Mouse (Mus musculus): ENCODE results near the gene Furin.

Gene Furin
- long read RNA-seq, experiment 1, partial matches to known transcripts, result 1 of 5 reads
- long read RNA-seq, experiment 1, other reads (novel, unspliced or antisense), result 4 of 5 reads
- long read RNA-seq, experiment 2, full-length matches to known transcripts, result 1 of 13 reads
- long read RNA-seq, experiment 2, partial matches to known transcripts, result 1 of 13 reads
- long read RNA-seq, experiment 2, other reads (novel, unspliced or antisense), result 11 of 13 reads

DNA sequence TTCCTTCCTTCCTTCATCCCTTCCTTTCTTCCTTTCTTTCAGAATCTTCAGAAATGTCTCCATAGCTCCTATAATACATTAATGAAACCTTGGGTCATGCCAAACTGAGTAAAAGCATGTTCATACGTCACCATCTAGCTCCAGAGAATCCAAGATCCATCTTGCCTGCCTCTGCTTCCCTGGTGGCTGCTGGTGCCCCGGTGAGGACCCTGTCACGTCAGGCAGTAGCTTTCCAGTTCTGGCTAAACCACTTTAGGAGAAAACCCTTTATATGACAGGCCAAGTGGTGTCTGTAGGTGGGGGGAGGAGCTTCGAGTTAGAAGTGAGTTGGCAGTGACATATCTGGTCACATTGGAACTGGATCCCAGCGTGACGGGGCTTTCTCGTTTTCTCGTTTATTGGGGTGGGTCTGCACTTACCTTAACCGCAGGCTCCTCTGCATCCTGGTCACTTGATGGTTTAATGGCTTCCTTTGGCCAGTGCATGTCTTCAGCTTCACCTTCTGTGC lies at the start of gene Furin:
TSS of gene Furin (minus strand) at position 249 of the 508 bp plus-strand sequence.
- intact Hi-C loops (cut with DNase I), result no loop called here

DNA sequence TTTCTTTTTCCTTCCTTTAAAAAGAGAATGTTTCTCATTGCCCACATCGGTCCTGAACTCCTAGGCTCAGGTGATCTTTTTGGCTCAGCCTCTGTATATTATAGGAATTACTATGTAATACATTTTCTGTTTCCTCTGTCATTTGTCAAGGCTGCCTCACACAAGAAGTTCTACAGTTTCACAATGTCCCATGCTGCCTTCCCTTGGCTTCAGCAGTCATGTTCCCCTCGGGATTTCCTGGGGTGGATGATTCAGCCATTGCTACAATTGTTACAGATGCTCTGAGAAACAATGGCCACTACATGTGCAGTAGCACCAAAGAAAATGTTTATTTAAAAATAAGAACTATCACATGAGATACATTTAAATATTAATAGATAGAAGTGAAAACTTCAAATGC lies 49.5 kb upstream of the Furin start:
- intact Hi-C loops (cut with DNase I), result no loop called here

DNA sequence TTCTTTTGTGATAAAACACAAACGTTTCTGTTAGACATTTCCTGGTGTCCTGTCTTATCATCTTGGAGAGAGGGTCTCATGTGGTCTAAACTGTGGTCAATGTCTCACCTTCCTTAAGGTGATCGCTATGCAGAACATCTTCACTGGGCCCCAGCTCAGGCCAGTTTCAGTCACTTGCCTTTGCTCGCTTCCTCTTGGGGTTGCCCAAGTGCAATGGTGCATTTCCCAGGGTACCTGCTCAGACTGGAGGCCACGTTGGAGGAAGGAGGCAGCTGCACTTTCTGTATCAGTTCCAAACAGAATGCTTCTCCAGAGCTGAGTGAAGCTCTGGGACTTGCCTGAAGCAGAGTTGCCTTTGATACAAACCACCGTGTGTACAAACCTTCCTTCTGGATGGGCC lies 48.8 kb upstream of the Furin start:
- intact Hi-C loops (cut with DNase I), result no loop called here

DNA sequence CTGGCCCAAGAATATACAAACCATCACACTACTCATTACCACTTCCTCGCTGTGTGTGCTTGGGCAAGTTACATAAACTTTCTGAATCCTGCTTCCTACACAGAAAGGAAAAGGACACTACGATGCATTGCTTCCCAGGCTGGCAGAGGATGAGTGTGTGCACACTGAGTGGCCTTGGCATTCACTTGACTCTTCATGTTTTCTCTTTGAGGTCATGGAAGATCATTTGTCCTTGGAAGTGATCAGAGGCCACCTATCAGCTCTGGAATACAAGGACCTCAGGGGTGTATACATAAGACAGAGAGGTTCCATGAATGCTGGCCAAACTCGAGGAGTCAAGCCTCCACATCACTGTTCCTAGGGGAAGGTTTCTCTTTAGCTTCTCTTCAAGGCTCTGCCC lies 47.9 kb upstream of the Furin start:
- intact Hi-C loops (cut with DNase I), result no loop called here

DNA sequence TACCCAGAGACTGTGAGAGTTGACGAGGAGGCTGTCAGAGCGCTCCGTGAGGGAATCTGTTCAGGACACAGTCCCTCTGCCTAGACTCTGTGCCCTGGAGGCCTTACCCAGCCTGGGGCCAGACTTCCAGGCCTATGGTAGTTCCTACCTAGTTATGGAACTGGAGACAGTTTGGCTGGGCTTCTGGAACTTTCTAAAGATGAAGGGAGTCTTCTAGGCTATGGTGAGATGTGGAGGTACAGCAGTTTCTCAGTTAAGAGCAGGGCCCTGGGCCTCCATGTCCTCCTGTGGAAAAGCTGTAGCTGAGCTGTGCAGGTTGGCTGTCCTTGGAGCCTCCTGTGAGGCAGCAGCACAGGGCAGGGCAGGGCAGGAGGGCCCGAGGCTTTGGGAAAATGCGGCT lies 47.0 kb upstream of the Furin start:
- intact Hi-C loops (cut with DNase I), result no loop called here

DNA sequence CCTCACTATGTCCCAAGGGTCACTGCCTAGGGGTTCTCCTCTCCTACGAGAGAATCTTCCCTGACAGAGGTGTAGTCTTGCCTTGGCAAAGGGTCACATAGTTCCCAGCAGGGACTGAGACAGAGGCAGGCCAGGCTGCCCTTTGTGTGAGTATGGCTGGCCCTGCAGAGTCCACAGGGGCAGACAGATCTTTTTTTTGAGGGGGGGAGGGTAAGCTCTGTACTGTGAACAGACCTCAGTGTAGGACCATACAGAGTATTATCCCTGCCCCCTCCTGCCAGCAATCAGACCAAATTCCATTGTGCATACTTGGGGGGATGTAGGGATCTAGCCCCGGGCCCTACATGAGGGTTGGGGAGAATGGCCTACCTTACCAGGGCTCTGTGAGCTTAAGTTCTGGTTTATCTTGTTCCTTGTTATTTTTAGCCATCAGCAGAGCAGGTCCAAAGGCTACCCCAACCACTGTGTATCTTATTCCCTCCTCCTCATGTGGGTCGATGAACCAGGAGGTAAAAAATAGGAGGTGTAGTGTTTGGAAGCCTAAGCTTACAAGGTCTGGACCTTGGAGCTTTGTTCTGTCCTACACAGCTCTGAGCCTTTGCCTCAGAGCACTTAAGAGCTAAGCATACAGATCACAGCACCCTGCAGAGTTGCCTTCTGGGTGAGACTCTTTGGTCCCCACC lies 46.5 kb upstream of the Furin start:
- intact Hi-C loops (cut with DNase I), result no loop called here

DNA sequence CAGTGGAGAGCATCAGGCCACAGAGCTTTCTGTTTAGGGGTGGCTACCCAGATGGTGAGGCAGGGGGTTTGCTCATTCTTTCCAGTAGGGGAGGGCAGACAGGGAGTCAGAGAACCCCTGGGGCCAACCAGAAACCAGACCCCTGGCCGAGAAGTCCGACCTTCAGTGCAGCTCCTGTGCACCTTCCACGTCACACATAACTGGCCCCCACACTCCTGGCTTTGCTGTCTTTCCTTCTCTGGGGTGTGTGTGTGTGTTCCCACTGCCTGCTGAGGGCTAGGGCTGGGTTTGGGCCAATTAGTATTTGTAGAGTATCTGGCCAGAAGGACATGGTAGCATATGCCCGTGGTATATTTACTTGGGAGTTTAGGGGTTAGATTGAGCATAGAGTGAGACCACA lies 45.1 kb upstream of the Furin start:
- intact Hi-C loops (cut with DNase I), result no loop called here

DNA sequence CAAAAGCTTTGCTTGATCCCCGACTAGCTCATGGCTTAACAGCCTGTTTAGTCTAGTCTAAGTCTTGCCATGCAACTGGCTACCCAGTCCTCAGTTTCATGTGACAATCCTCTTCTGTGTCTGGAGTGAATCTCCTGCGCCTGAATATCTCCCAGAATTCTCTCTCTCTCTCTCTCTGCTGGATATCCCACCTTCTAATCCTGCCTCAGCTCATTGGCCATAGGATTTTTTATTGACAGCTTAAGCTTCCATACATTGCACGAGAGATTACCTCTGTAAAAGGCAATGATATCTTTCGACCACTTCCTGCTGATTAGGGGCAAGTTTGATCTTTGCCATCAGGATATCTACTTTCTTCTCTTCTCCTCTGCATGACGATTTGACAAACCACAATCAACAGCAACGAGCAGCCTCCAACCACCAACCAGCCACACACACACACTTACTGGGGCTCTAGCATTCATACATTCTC lies 44.4 kb upstream of the Furin start:
- intact Hi-C loops (cut with DNase I), result no loop called here

DNA sequence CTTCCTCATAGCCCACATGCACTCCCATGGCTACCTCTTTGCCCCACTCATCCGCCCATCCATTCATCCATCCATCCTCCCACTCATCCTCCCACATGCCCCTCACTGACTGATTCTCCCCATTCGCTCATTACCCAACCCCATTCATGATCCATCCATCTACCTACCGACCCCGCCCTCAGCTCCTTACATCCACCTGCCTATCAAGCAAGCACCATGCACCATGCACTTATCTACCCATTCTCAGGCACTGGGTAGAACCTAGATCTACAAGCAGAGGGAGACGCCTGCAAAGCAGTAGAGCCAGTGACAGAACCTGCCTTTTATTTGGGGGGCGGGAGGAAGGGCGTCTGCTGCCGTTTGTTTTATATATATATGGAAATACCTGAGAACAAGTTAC lies 42.1 kb upstream of the Furin start:
- intact Hi-C loops (cut with DNase I), result no loop called here

DNA sequence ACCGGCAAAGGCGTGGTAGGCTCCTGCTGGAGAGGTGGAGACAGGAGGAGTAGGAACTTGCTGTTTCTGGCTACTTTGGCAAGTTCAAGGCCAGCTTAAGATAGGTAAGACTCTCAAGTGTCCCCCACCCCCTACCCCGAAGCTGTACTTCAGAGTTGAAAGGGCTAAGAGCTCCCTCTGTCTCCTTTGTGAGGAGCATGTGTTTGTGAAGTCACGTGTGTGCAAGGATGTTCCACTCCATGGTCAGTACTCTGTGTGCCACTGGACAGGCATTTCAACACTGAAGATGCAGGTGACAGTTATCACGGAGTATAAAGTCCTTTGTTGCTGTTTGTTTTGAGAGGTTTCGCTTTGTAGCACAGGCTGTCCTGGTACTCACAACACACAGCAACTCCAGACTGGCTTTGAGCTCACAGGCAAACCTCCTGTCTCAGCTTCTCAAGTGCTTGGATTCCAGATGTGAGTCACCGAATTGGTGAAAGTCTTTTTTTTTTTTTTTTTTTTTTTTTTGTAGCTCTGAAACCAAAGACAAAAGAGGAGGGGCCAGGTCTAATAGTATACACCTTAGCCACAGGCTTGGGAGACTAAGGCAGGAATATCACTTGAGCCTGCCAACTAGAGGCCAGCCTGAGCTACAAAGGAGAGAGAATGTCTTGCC lies 41.1 kb upstream of the Furin start:
- intact Hi-C loops (cut with DNase I), result no loop called here

DNA sequence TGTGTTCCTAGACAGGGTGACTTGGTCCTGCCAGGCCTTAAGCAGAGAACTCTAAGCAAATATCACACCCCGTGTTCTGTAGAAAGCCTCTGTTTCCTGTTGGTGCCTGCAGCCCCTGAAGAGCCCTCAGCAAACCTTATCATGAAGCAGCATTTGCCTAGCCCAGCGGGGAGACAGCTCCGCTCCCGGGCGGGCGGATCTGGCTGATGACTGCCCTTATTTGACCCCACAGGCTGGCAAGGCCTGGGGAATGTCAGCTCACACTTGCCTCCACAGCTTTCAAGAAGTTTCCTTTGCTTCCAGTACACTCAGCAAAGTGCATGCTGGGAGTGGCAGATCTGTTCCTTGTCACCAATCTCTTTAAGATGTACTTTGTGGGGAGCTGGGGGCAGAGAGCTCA lies 40.3 kb upstream of the Furin start:
- intact Hi-C loops (cut with DNase I), result no loop called here

DNA sequence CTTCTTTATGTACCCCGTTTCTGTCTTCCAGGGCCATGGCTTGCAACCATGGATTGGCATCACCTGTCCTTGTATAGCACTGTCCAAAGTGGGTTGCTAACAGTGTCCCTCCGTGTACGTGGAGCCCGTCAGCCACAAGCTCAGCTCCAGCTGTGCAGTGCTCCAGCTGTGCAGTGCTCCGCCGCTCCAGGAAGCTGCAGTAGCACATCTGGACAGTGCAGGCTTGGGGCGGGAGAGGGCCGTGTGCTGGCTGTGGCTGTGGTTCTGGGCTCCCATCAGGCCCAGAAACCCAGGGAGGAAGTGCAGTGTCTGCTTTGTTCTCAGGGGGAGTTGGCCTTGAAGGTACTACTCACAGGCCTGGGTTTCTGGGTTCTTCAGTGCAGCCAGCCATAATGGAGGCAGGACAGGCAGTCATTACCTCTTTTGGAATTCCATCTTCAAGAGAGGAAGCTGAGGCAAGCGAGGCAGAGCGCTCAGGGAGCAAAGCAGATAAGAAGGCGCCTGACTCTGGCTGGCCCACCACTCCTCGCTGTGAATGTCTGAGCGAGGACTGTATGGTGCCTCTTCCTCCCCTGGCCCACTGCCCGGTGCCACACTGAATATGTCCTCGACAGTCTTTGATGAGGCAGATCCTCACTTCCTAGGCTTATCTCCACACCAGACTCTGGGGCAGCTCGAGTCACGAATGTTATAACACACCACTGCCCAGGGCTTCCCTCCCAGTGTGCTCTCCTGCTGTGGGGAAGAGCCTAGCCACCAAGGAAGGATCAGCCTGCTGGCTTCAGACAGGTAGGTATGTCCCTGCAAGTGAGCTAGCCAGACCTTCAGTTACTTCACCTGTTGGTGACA lies 39.4 kb upstream of the Furin start:
- intact Hi-C loops (cut with DNase I), result no loop called here

DNA sequence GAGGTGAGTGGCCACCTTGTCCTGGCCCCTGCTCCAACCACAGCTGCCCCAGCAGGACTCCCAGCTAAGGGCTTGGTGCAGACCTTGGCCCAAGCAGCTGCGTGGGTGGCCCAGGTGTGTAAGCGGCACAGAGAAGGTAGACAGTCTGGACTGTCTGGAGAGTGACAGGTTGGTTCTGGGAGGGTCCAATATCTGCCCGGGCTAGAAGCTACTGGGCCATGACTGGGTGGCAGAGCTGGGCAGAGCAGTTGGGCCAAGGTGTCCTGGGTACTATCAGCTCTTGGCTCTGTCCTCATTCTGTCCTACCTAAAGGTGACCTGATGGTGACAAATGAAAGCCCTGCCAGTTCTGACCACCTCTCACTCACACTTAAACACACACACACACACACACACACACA lies 37.9 kb upstream of the Furin start:
- intact Hi-C loops (cut with DNase I), result no loop called here

DNA sequence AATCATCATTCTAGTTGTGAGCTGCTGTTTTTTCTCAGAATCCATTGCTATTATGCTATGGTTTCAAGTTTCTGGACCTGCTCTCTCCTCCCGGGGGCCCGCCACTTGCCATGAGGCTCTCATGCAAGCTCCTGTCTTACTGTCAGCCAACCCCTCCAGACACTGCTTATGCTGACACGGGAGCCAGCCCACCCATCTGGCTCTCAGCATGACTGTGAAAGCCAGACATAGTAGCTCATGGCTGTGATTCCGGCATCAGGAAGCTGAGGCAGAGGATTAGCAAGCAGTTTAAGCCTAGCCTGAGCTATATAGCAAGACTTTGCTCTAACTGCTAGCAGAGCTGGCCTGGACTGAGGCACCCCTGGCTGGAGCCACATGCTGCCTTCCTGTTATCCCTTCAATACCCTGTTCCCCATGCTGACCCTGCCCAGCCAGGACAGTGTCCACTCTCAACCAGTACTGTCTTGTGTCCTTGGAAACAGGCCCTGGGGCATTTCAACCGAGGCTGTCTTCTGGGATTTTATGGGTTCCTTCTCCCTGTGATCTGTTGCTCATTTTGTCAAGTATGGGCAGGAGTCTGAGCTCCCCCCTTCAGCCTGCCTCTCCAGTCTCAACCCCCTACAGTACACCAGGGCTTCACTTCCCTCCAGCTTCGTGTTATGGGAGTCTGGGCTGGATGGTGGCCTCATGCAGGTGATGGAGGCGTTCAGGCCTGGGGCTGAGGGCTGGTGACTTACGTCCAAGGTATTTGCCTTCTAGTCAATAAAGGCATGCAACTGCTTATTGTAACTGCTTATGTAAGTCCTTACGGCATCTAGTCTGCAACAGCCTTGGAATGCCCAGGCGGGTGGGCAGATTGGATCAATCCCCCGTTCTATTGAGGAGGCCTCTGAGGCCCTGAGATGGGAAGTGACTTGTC lies 37.0 kb upstream of the Furin start:
- intact Hi-C loops (cut with DNase I), result no loop called here

DNA sequence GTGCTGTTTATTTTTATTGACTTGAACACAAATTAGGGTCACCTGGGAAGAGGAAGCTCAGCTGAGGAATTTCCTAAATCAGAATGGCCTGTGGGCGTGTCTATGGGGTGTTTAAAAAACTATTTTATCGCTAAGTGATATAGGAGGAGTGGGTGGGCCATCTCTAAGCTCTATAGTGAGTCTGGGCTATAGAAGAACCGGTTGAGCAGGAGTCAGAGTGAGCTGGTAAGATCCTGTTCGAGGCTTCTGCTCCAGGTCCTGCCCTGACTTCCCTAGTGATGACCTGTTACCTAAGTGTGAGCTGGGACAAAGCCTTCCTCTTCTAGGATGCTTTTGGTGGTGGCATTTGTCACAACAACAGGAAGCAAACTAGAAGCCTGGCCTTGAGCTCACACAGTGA lies 35.4 kb upstream of the Furin start:
- intact Hi-C loops (cut with DNase I), result no loop called here

DNA sequence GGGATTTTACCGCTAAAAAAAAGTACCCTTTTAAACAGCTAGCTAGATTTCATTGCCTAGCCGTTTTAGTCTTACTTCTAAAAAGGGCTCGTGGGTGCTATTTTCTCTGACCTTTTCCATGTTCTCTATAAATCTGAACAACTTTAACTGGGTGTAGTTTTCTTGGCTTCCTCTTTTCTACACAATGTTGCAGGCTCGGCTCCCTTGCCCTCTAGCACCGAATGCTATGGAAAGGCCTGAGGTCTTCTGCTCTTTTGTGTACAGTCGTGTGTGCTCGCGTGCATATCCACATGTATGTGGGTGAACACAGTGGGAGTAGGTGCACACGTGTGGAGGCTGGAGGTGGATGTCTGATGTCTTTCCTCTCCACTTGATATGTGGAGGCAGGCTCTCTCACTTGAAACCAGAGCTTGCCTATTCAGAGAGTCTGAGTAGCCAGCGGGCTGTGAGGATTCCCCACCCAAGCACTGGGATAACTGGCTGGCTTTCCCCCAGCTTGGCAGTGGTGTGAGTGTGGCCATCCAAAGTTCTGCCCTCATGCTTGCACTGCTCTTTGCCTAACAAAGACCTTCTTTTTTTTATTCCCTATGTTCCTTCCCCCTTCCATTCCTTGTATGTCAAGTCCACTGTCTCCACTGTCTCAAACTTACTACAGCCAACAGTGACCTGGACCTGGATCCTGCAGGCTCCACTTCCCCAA lies 34.7 kb upstream of the Furin start:
- intact Hi-C loops (cut with DNase I), result no loop called here

DNA sequence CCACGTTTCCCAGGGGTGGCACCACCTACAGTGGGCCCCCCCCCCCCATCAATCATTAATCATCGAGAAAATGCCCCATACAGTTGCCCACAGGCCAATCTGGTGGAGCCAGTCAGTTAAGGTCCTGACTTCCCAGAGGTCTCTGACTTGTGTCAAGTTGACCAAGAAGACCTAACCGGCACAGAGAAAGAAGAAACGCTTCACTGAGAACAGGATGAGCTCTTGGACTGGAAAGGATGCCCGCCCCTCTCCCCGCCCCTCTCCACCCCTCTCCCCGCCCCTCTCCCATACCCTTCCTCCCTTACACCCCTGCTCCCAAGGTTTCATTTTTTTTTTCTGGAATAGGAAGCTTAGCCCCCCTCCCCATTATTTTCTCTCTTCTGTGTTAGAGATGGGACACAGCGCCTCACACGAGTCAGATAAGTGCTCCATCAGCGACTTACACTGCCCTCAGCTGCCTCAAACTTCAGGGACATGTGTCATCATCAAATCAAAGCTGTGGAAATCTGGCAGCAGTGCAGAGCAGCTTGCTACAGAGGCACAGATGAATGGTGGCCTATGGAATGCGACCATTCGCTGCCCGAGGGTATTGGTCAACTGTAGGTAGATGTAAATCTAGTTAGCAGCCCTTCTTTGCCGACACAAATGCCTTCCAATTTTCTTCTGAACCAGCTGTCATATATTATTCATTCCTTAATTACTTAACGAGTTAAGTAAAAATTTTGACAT lies 34.0 kb upstream of the Furin start:
- intact Hi-C loops (cut with DNase I), result no loop called here

DNA sequence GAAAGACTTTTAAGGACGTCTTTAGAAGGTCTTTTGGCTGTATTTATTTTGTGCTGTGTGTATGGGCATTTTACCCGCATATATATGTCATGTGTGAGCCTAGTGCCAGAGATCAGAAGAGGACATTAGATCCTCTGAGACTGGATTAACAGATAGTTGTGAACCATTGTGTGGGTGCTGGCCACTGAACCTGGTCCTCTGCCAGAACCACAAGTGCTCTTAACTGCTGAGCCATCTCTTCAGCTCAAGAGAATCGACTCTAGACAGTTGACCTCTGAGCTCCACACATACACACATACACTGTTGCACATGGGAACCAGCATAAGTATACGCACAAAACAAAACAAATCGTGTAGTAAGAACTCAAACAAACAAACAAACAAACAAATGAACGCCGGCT lies 31.3 kb upstream of the Furin start:
- intact Hi-C loops (cut with DNase I), result no loop called here

DNA sequence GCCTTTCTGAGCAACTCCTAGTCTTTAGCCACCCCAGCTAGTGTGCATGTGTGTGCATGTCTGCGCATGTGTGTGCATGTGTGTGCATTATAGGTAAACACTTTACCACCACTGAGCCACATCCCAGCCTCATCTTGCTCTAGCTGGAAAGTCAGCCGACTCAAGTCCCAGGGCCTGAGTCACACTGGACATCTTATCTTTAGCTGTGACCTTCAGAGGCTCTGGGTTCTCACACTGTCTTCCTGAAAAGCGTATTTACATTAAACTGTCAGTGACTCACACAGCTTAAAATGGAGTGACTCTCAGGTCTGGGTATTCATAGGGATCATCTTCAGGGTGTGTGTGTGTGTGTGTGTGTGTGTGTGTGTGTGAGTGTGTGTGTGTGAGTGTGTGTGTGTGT lies 30.4 kb upstream of the Furin start:
- intact Hi-C loops (cut with DNase I), result no loop called here
